Mouse (Mus musculus) embryonic stem cell, embryonic (primary cell): ENCODE results near the gene Zrsr2.

Experiments
- CTCF ChIA-PET, 4 experiments: fragments of 300-600 bp in 2 of 4; fragments of 350-600 bp in 2 of 4; sonication (Branson Sonifier 250); formaldehyde crosslinking; loops; one replicate each; lab custom pipeline; 2022; ENCODE audit warnings: inconsistent platforms in 2 of 4; lab: Charles Lee
- POLR2A ChIA-PET, 4 experiments: fragments of 300-600 bp in 2 of 4; fragments of 350-600 bp in 2 of 4; sonication (Branson Sonifier 250); formaldehyde crosslinking; loops; one replicate each; lab custom pipeline; 2022; ENCODE audit warnings: antibody characterized with exemption in 4 of 4, inconsistent platforms in 1 of 4; lab: Charles Lee

Gene Zrsr2

DNA sequence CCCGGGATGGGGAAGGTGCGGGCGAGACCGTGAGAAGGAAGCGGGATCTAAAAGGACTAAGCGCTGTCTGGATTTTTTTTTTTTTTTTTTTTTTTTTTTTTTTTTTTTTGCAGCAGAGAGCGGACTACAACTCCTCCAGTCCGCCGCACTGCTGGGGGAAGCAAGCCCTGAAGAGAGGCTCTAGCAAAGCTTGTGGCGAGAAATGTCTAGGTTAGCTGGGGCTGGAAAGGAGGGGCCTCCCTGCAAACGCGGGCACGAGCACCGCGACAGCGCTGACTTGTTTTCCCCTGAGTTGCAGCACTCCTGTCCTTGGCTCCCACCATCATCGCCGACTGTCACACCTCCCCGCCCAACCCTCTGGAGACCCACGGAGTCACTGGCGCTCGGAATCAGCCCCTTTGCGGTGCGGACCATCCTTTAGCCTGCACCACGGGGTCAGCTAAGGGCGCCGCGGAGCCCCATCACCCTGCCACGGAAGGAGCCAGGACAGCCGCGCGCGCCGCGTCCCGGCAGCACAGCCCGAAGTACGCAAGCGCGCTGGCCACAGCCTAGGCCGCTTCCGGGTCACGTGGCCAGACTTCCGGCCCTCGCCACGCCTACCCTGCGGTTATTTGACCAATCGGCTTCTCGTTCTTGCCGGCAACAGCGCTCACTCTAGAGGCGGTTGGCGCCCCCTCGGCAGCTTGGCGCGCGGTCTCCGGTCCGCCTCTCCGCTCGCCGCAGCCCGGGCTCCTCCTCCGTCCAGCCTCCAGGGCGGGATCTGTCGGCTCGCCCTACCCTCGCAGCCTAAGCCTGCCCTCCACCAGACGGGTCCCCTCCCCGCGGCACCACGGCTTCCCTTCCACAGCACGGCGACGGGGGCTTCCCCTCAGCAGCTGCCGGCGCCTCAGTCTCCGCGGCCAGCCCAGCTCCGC lies 49.9 kb downstream of the Zrsr2 start, which contains the start of gene Ap1s2:
Ap1s2 (plus strand) TSS at position 681 of the 914 bp plus-strand sequence.
- CTCF ChIA-PET: interaction anchor here in 2 of 4 experiments (0.5 to 0.9 kb wide), 2 partner anchors 261 to 1622 kb away, joined by 3 to 4 read pairs; no protein-coding TSS in a partner anchor
- POLR2A ChIA-PET: interaction anchor here (0.6 to 3.2 kb wide), 41 partner anchors 8 to 1007 kb away, joined by 3 to 27 read pairs (median 3); partner anchors contain the start of genes Zrsr2 (in 3 of the 4), Car5b (in 2 of the 4), Piga (in 1 of the 4) and Rnf138rt1 (in 1 of the 4)

GRCm38 (mm10) chrX:163908003-163908336 lies 50.5 kb downstream of the Zrsr2 start:
- ChIA-PET CTCF (interaction anchor here in 1 of 4 experiments (0.9 kb wide), 1 partner anchor 261 kb away, joined by 3 read pairs; no protein-coding TSS in a partner anchor), POLR2A (interaction anchor here in 3 of 4 experiments (0.6 to 3.2 kb wide), 18 partner anchors 8 to 1006 kb away, joined by 3 to 27 read pairs (median 4); partner anchors contain the start of genes Zrsr2 (in 2 of the 3) and Siah1b (in 1 of the 3))

- ChIA-PET POLR2A (interaction anchor here in 1 of 4 experiments (1.2 kb wide), 1 partner anchor 39 kb away, joined by 3 read pairs; no protein-coding TSS in a partner anchor), CTCF (no interaction called here)
Measured at GRCm38 (mm10) chrX:163906861-163907260, 51.6 kb downstream of the Zrsr2 start.

DNA sequence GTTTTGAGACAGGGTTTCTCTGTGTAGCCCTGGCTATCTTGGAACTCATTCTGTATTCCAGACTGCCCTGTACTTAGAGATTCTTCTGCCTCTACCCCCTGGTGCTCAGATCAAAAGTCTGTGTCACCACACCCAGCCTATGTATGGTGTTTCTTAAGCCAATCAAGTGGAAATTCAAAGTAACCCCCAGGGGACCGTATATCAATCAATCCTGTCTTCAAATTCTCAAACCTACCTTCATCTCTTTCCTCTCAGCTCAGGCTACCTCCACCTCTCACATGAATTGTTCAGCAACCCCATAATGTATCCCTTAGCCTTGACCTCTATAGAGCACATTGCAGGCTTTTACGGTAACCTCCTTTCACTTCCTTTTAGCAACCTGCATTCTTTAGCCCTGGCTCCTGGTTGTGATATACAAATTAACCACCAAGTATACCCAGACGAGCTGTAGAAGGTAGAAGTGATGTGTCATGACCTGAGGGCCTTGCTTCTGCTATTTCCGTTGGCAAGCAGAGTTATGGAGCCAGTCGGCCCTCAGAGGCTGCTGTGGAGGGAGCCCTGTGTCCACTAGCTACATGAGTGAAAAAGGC lies 58.9 kb downstream of the Zrsr2 start:
- ChIA-PET CTCF (no interaction called here), POLR2A (interaction anchor here in 3 of 4 experiments (0.7 to 3.6 kb wide), 10 partner anchors 9 to 176 kb away, joined by 3 to 14 read pairs (median 5); partner anchors contain the start of genes Ap1s2 (in 3 of the 3), Siah1b (in 1 of the 3) and Zrsr2 (in 1 of the 3))

- ChIA-PET POLR2A (interaction anchor here in 1 of 4 experiments (1.1 to 1.9 kb wide), 7 partner anchors 8 to 57 kb away, joined by 3 to 7 read pairs (median 4); partner anchors contain the start of gene Ap1s2), CTCF (no interaction called here)
Measured at GRCm38 (mm10) chrX:163897354-163897753, 61.1 kb downstream of the Zrsr2 start.

- ChIA-PET CTCF (no interaction called here), POLR2A (interaction anchor here in 1 of 4 experiments (1.1 to 2.1 kb wide), 2 partner anchors 13 to 28 kb away, joined by 3 to 7 read pairs; no protein-coding TSS in a partner anchor)
Measured at GRCm38 (mm10) chrX:163885539-163885981, 72.9 kb downstream of the Zrsr2 start.
